Mouse (Mus musculus) midbrain, embryonic 11.5 days (tissue): ENCODE data around the gene Zdhhc24. TPM values are rescaled to one million over a fixed set of nuclear protein-coding genes. Genes with fewer than 3 reads are reported as not detected.

ENCODE experiments used
- ATAC-seq: fragments of 200-750 bp; cut with Nextera tagmentation; 2 replicates; pipeline ENCODE4 v1.8.0; 2017; ENCODE audit warnings: moderate TSS enrichment, moderate library complexity; ENCODE audit not compliant: low FRiP score
- DNase-seq: peaks from one replicate; pipeline ENCODE4 v3.0.0; 2015; ENCODE audit warnings: low spot score; ENCODE audit errors: missing footprints
- H3K27ac ChIP-seq: fragments of 300-500 bp; sonication (generic); 2 replicates; pipeline ENCODE4 v1.5.1; 2014; ENCODE audit warnings: low read depth, low read length
- H3K27me3 ChIP-seq: fragments of 300-500 bp; sonication (generic); 2 replicates; pipeline ENCODE4 v1.6.1; 2014; ENCODE audit warnings: mild to moderate bottlenecking, low read length, moderate library complexity, mixed read lengths; ENCODE audit not compliant: control insufficient read depth, insufficient read depth
- H3K36me3 ChIP-seq: fragments of 300-500 bp; sonication (generic); 2 replicates; pipeline ENCODE4 v1.6.1; 2014; ENCODE audit warnings: mild to moderate bottlenecking, low read length, moderate library complexity, mixed read lengths; ENCODE audit not compliant: control insufficient read depth, insufficient read depth
- H3K4me1 ChIP-seq: fragments of 300-500 bp; sonication (generic); 2 replicates; pipeline ENCODE4 v1.6.1; 2014; ENCODE audit warnings: low read length; ENCODE audit not compliant: control insufficient read depth, insufficient read depth
- H3K4me2 ChIP-seq: fragments of 300-500 bp; sonication (generic); 2 replicates; pipeline ENCODE4 v1.6.1; 2014; ENCODE audit warnings: mild to moderate bottlenecking, moderate library complexity
- H3K4me3 ChIP-seq: fragments of 300-500 bp; sonication (generic); 2 replicates; pipeline ENCODE4 v1.5.1; 2014; ENCODE audit warnings: low read depth, low read length
- H3K9ac ChIP-seq: fragments of 300-500 bp; sonication (generic); 2 replicates; pipeline ENCODE4 v1.6.1; 2014; ENCODE audit warnings: low read length
- H3K9me3 ChIP-seq: fragments of 300-500 bp; sonication (generic); 2 replicates; pipeline ENCODE4 v1.6.1; 2016; ENCODE audit warnings: low read length; ENCODE audit not compliant: control insufficient read depth
- WGBS: fragments of 180-500 bp; shearing (Covaris S2); extraction: QIAGEN DNeasy Blood & Tissue Kit; methylation state at CpG from one replicate; pipeline ENCODE4 v1.1.7; 2014; 5-methylcytosine and 5-hydroxymethylcytosine counted together
- polyA plus RNA-seq: library from polyadenylated mRNA; unstranded; fragments of >200 nt; fragmentation: Nextera tagmentation; extraction: Ambion mirVana; gene quantifications from 2 replicates; pipeline ENCODE4 v1.2.1, GENCODE M21; 2014

The Zdhhc24 gene
- polyA plus RNA-seq, 1 experiment from 2014 or later: 13.3 TPM

GRCm38 (mm10) chr19:4896780-4897520 lies 18.5 kb downstream of the Zdhhc24 start:
- no peak overlapping the region for H3K9ac ChIP-seq
- 55% methylated on average over 21 of the region's 21 CpGs for WGBS
- ATAC-seq (no peak), DNase-seq (no peak)
- no peak overlapping the region for H3K27ac ChIP-seq
- H3K36me3 ChIP-seq: no peaks in the 10 kb centered on the region
- H3K27me3 ChIP-seq: no peaks in the 10 kb centered on the region
- no peaks in the 10 kb centered on the region for H3K9me3 ChIP-seq
- no peak overlapping the region for H3K4me2 ChIP-seq
- no peaks in the 10 kb centered on the region for H3K4me1 ChIP-seq
- H3K4me3 ChIP-seq: no peak overlapping the region

- Histone ChIP-seq H3K4me3 (no peak overlapping the region), H3K4me1 (no peaks in the 10 kb centered on the region), H3K27me3 (no peaks in the 10 kb centered on the region), H3K9ac (no peak overlapping the region), H3K27ac (no peak overlapping the region), H3K4me2 (no peak overlapping the region), H3K36me3 (no peaks in the 10 kb centered on the region), H3K9me3 (no peaks in the 10 kb centered on the region)
- DNase-seq (no peak), ATAC-seq (no peak)
- WGBS: 85% methylated on average over 9 of the region's 9 CpGs
Measured at GRCm38 (mm10) chr19:4898972-4899371, 20.5 kb downstream of the Zdhhc24 start.

DNA sequence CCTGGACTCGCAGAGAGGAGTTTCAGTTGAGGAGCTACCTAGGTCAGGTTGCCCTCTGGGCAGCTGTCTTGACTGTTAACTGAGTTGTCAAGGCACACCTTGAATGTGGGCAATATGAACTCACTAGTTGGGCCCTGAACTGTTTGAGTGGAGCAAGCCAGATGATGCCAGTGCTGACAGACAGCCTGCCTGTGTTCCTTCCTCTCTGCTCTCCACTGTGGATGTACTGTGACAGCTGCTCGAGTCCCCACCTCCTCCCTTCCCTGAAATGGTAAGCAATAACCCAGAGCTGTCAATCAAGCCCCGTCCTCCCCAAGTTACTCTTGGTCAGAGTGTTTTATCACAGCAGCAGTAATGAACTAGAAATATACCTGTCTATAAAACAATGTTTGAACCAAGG lies 21.4 kb downstream of the Zdhhc24 start:
- Histone ChIP-seq H3K36me3 (no peaks in the 10 kb centered on the region), H3K9me3 (no peaks in the 10 kb centered on the region), H3K4me2 (no peak overlapping the region), H3K9ac (no peak overlapping the region), H3K27ac (no peak overlapping the region), H3K4me1 (no peaks in the 10 kb centered on the region), H3K4me3 (no peak overlapping the region), H3K27me3 (no peaks in the 10 kb centered on the region)
- no peak for DNase-seq
- WGBS: 90% methylated on average over 3 of the region's 3 CpGs
- ATAC-seq: no peak

DNA sequence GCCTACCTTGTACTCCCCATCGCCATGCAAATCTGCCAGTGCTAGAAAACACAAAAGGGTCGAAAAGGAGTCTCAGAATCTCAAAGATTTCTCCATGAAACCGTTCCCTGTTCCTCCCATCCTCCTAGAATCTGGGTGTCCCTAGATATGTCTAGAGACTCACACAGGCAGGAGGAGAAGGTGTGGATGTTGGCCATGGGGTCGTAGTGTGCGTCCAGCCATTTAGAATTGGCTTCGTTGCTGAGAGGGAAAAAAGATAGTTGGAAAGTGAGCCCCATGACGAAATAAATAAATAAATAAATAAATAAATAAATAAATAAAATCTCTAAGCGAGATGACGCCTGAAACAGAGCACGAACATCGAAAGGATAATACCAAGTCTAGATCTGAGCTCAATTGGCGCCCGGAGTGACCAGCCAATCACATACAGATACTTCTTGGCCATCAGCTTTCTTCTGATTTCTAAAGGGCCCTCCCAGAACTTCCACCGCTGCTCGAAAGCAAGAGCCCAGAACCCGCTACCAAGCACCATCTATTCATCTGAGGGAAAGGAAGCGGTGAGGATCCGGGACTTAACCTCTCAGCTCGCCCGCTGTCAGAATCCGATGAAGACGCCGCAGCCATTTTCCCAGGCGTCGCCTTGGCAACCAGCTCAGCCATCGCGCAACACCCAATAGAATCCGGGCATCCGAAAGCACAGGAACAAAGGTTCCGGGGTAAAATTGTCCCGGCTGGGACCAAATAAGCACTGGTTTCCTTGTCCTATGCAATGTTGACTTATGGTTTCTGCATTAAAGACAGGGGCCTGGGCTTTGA lies 27.7 kb downstream of the Zdhhc24 start, which contains the start of gene Bbs1:
Gene Bbs1 (minus strand): TSS at position 650 of the 816 bp plus-strand sequence.
- H3K4me2 ChIP-seq: peak within 1 kb of the TSS; percentile 69
- ATAC-seq: peak; percentile 72
- no peaks in the 10 kb centered on the region for H3K9me3 ChIP-seq
- no peaks in the 10 kb centered on the region for H3K27me3 ChIP-seq
- H3K27ac ChIP-seq: peak within 1 kb of the TSS; percentile 53; the same call in 1 of the 2 replicates
- WGBS: 10% methylated on average over 31 of the region's 31 CpGs
- peak within 1 kb of the TSS; percentile 76 for H3K9ac ChIP-seq
- peak within 1 kb of the TSS; percentile 73 for H3K4me3 ChIP-seq
- peaks cover 12% of the 10 kb centered on the region for H3K36me3 ChIP-seq
- peaks cover 5% of the 10 kb centered on the region; the same call in 1 of the 2 replicates for H3K4me1 ChIP-seq
- DNase-seq: peak; percentile 98

DNA sequence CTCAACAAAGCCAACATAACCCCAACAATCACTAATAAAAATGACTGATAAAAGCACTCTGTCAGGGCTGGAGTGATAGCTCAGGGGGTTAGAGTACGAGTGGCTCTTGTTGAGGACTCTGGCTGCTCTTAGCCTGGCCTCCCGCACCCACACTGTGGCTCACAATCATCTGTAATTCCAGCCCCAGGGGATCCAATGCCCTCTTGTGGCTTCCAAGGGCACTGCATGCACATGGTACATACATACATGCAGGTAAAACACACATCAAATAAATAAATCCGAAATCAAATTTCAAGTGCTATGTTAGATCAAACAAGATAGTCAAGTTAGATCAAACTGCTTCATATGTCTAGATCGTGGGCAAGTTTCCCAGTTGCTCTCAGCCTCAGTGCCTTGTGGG lies 29.6 kb downstream of the Zdhhc24 start:
- Histone ChIP-seq H3K4me3 (no peak overlapping the region), H3K9ac (no peak overlapping the region), H3K36me3 (peaks cover 12% of the 10 kb centered on the region), H3K9me3 (no peaks in the 10 kb centered on the region), H3K4me2 (no peak overlapping the region), H3K27ac (no peak overlapping the region), H3K4me1 (peaks cover 5% of the 10 kb centered on the region; the same call in 1 of the 2 replicates), H3K27me3 (no peaks in the 10 kb centered on the region)
- DNase-seq (no peak), ATAC-seq (no peak)
- 82% methylated on average over 4 of the region's 4 CpGs for WGBS

DNA sequence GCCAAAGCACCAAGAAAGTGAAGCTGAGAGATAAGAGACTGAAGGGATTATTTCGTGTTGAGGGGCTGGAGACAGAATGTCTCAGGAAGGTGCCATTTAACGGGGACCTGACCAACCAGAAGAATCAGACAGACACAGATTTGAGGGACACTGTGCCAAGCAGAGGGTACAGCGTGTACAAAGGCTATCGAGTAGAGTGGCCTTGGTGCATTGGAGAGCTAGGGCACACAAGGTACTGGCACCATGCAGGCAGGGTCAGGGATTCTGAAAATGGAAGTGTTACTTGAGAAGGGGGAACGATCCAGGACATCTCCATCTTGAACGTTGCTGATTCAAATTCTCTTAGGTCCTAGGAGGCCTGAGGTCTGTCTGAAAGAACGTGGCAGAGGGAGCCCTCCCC lies 30.9 kb downstream of the Zdhhc24 start:
- Histone ChIP-seq H3K4me3 (no peak overlapping the region), H3K9ac (no peak overlapping the region), H3K27ac (no peak overlapping the region), H3K4me1 (peaks cover 5% of the 10 kb centered on the region; the same call in 1 of the 2 replicates), H3K9me3 (no peaks in the 10 kb centered on the region), H3K36me3 (peaks cover 20% of the 10 kb centered on the region), H3K4me2 (no peak overlapping the region), H3K27me3 (no peaks in the 10 kb centered on the region)
- no peak for DNase-seq
- 95% methylated on average over 7 of the region's 7 CpGs for WGBS
- no peak for ATAC-seq

DNA sequence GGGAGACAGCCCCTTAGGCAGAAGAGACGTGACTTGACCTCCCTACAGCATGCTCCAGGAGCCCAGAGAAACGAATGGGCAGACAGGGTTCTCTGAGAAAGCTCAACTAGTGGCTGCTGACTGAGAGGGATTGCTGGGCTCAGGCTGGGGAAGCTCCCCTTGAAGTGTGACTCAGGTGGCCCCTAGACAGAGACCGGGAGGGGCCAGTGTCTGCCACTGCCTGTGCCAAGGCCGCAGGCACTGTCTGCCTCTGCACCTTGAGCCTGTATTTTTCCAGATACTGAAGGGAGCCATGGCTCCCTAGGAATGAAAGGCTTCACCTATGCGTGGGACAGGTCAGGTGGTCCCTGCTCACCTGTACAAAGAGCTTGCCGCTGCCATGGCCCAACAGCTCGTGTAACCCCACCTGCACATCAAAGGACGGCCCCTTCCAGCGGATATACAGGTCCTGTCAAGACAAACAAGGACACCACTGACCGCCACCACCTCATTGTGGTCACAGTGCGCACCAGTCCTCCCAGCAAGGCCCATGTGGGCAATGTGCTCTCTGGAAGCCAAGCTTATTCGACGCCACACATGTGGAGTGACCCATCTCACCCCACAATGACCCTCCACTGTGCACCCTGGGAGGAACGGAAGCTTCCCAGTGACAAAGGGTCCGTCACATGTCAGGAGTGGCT lies 37.6 kb downstream of the Zdhhc24 start:
- Histone ChIP-seq H3K27me3 (no peaks in the 10 kb centered on the region), H3K9ac (no peak overlapping the region), H3K9me3 (no peaks in the 10 kb centered on the region), H3K4me2 (no peak overlapping the region), H3K4me3 (no peak overlapping the region), H3K4me1 (no peaks in the 10 kb centered on the region), H3K27ac (no peak overlapping the region), H3K36me3 (peaks cover 26% of the 10 kb centered on the region)
- ATAC-seq (no peak), DNase-seq (no peak)
- WGBS: 88% methylated on average over 15 of the region's 15 CpGs

DNA sequence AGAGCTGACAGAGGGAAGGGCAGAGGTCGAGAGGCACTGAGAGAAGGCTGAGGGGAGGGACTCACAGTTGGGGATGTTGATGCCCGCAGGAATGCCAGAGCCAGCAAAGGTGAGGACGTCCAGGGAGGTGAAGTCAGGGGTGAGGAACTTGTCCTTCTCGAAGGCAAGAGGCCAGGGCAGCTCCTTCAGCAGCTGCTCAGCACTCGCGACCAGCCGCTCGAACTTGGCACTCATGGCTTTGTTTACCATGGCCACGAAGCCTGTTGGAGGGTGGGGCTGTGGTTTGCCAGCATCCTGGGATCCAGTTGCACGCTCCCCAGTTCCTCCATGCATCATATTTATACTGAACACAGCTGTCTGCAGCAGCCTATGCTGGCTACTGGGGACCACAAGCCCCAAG lies 38.4 kb downstream of the Zdhhc24 start:
- Histone ChIP-seq H3K27me3 (no peaks in the 10 kb centered on the region), H3K9me3 (no peaks in the 10 kb centered on the region), H3K4me1 (no peaks in the 10 kb centered on the region), H3K27ac (no peak overlapping the region), H3K4me2 (no peak overlapping the region), H3K9ac (no peak overlapping the region), H3K36me3 (peaks cover 27% of the 10 kb centered on the region), H3K4me3 (no peak overlapping the region)
- 84% methylated on average over 10 of the region's 10 CpGs for WGBS
- no peak for ATAC-seq
- no peak for DNase-seq
